Mouse (Mus musculus): ENCODE measurements around the gene Bri3bp. TPM values are rescaled to one million over a fixed set of nuclear protein-coding genes. Genes with fewer than 3 reads are reported as not detected.
A peak's percentile ranks its signal among the peaks of the same experiment; 100 is the strongest.

Bri3bp gene
- total and polyA plus RNA-seq, 2 experiments from 2014 or later: 48.4 to 83.3 TPM

- Histone ChIP-seq H3K4me2 (ENCODE audit: low read depth) (peak overlapping the region; percentile 77), H3K36me3 (ENCODE audit: insufficient read depth) (no peaks in the 10 kb centered on the region), H3K27me3 (ENCODE audit: insufficient read depth, low read length) (no peaks in the 10 kb centered on the region), H3K9ac (peak overlapping the region; percentile 83), H3K4me1 (ENCODE audit: insufficient read depth) (peaks cover 8% of the 10 kb centered on the region; the same call in 1 of the 2 replicates), H3K27ac (ENCODE audit: low read depth, low read length) (peak overlapping the region; percentile 79), H3K9me3 (ENCODE audit: low read length) (no peaks in the 10 kb centered on the region), H3K4me3 (ENCODE audit: low read depth, low read length) (peak overlapping the region; percentile 90)
- WGBS: 24% methylated on average over 27 of the region's 27 CpGs
- ATAC-seq: peak; percentile 7; the same call in 1 of the 2 replicates
- DNase-seq: peak; percentile 41
- TF ChIP-seq CTCF (IDR thresholded peaks at IDR 0.05; ENCODE audit: low read depth): no peak
Observed at GRCm38 (mm10) chr5:125442136-125442995, 998 bp downstream of the Bri3bp start.

- no peaks in the 10 kb centered on the region; the same call in 1 of the 2 replicates for H3K36me3 ChIP-seq (ENCODE audit: insufficient read depth)
- no peaks in the 10 kb centered on the region for H3K27me3 ChIP-seq (ENCODE audit: insufficient read depth, low read length)
- H3K4me2 ChIP-seq (ENCODE audit: low read depth): no peak overlapping the region
- no peak overlapping the region for H3K4me3 ChIP-seq (ENCODE audit: low read depth, low read length)
- ATAC-seq (no peak), DNase-seq (no peak)
- no peak overlapping the region for H3K27ac ChIP-seq (ENCODE audit: low read depth, low read length)
- H3K4me1 ChIP-seq (ENCODE audit: insufficient read depth): peaks cover 8% of the 10 kb centered on the region; the same call in 1 of the 2 replicates
- peak; percentile 49 for TF ChIP-seq CTCF (IDR thresholded peaks at IDR 0.05; ENCODE audit: low read depth)
- 88% methylated on average over 5 of the region's 5 CpGs for WGBS
- H3K9ac ChIP-seq: no peak overlapping the region
- no peaks in the 10 kb centered on the region for H3K9me3 ChIP-seq (ENCODE audit: low read length)
Observed at GRCm38 (mm10) chr5:125443335-125443734, 2.0 kb downstream of the Bri3bp start.

GRCm38 (mm10) chr5:125443915-125444314 is 2.5 kb downstream of the Bri3bp start:
- TF ChIP-seq CTCF (IDR thresholded peaks at IDR 0.05; ENCODE audit: low read depth): no peak
- ATAC-seq (no peak), DNase-seq (no peak)
- no peaks in the 10 kb centered on the region for H3K27me3 ChIP-seq (ENCODE audit: insufficient read depth, low read length)
- no peak overlapping the region for H3K9ac ChIP-seq
- H3K9me3 ChIP-seq (ENCODE audit: low read length): no peaks in the 10 kb centered on the region
- H3K36me3 ChIP-seq (ENCODE audit: insufficient read depth): no peaks in the 10 kb centered on the region; the same call in 1 of the 2 replicates
- no peak overlapping the region for H3K27ac ChIP-seq (ENCODE audit: low read depth, low read length)
- H3K4me1 ChIP-seq (ENCODE audit: insufficient read depth): peaks cover 8% of the 10 kb centered on the region; the same call in 1 of the 2 replicates
- WGBS: 88% methylated on average over 3 of the region's 3 CpGs
- no peak overlapping the region for H3K4me2 ChIP-seq (ENCODE audit: low read depth)
- no peak overlapping the region for H3K4me3 ChIP-seq (ENCODE audit: low read depth, low read length)

GRCm38 (mm10) chr5:125444554-125444953 is 3.2 kb downstream of the Bri3bp start:
- Histone ChIP-seq H3K4me1 (ENCODE audit: insufficient read depth) (peaks cover 8% of the 10 kb centered on the region; the same call in 1 of the 2 replicates), H3K27me3 (ENCODE audit: insufficient read depth, low read length) (no peaks in the 10 kb centered on the region), H3K9ac (no peak overlapping the region), H3K36me3 (ENCODE audit: insufficient read depth) (no peaks in the 10 kb centered on the region; the same call in 1 of the 2 replicates), H3K27ac (ENCODE audit: low read depth, low read length) (no peak overlapping the region), H3K4me2 (ENCODE audit: low read depth) (no peak overlapping the region), H3K9me3 (ENCODE audit: low read length) (no peaks in the 10 kb centered on the region), H3K4me3 (ENCODE audit: low read depth, low read length) (no peak overlapping the region)
- ATAC-seq: no peak
- no peak for DNase-seq
- 76% methylated on average over 4 of the region's 4 CpGs for WGBS
- no peak for TF ChIP-seq CTCF (IDR thresholded peaks at IDR 0.05; ENCODE audit: low read depth)

GRCm38 (mm10) chr5:125446344-125446743 is 5.0 kb downstream of the Bri3bp start:
- no peaks in the 10 kb centered on the region; the same call in 1 of the 2 replicates for H3K36me3 ChIP-seq (ENCODE audit: insufficient read depth)
- no peak overlapping the region for H3K9ac ChIP-seq
- H3K27me3 ChIP-seq (ENCODE audit: insufficient read depth, low read length): no peaks in the 10 kb centered on the region
- DNase-seq: no peak
- no peaks in the 10 kb centered on the region for H3K9me3 ChIP-seq (ENCODE audit: low read length)
- H3K4me1 ChIP-seq (ENCODE audit: insufficient read depth): peaks cover 8% of the 10 kb centered on the region; the same call in 1 of the 2 replicates
- no peak overlapping the region for H3K4me3 ChIP-seq (ENCODE audit: low read depth, low read length)
- WGBS: 54% methylated on average over 7 of the region's 7 CpGs
- no peak overlapping the region for H3K27ac ChIP-seq (ENCODE audit: low read depth, low read length)
- TF ChIP-seq CTCF (IDR thresholded peaks at IDR 0.05; ENCODE audit: low read depth): no peak
- no peak overlapping the region for H3K4me2 ChIP-seq (ENCODE audit: low read depth)
- no peak for ATAC-seq

- TF ChIP-seq CTCF (IDR thresholded peaks at IDR 0.05; ENCODE audit: low read depth): no peak
- no peak for ATAC-seq
- no peak for DNase-seq
- peaks cover 6% of the 10 kb centered on the region; the same call in 1 of the 2 replicates for H3K36me3 ChIP-seq (ENCODE audit: insufficient read depth)
- no peaks in the 10 kb centered on the region for H3K9me3 ChIP-seq (ENCODE audit: low read length)
- no peak overlapping the region for H3K27ac ChIP-seq (ENCODE audit: low read depth, low read length)
- no peak overlapping the region for H3K9ac ChIP-seq
- H3K27me3 ChIP-seq (ENCODE audit: insufficient read depth, low read length): no peaks in the 10 kb centered on the region
- H3K4me2 ChIP-seq (ENCODE audit: low read depth): no peak overlapping the region
- WGBS: 82% methylated on average over 3 of the region's 3 CpGs
- no peaks in the 10 kb centered on the region for H3K4me1 ChIP-seq (ENCODE audit: insufficient read depth)
- no peak overlapping the region for H3K4me3 ChIP-seq (ENCODE audit: low read depth, low read length)
Observed at GRCm38 (mm10) chr5:125448026-125448425, 6.7 kb downstream of the Bri3bp start.

- Histone ChIP-seq H3K4me3 (ENCODE audit: low read depth, low read length) (no peak overlapping the region), H3K27ac (ENCODE audit: low read depth, low read length) (no peak overlapping the region), H3K36me3 (ENCODE audit: insufficient read depth) (peaks cover 6% of the 10 kb centered on the region; the same call in 1 of the 2 replicates), H3K4me2 (ENCODE audit: low read depth) (no peak overlapping the region), H3K4me1 (ENCODE audit: insufficient read depth) (no peaks in the 10 kb centered on the region), H3K9ac (no peak overlapping the region), H3K9me3 (ENCODE audit: low read length) (no peaks in the 10 kb centered on the region), H3K27me3 (ENCODE audit: insufficient read depth, low read length) (no peaks in the 10 kb centered on the region)
- whole genome bisulfite sequencing: 96% methylated on average over 4 of the region's 4 CpGs
- DNase-seq (no peak), ATAC-seq (no peak)
- no peak for TF ChIP-seq CTCF (IDR thresholded peaks at IDR 0.05; ENCODE audit: low read depth)
Observed at GRCm38 (mm10) chr5:125448631-125449030, 7.3 kb downstream of the Bri3bp start.
